Mouse (Mus musculus): ENCODE results near the gene Pbx3. TPM values are rescaled to one million over a fixed set of nuclear protein-coding genes. Genes with fewer than 3 reads are reported as not detected.

The Pbx3 gene
- polyA plus RNA-seq, 1 experiment from 2014 or later = 47.2 TPM

- ChIA-PET POLR2A (no interaction called here), CTCF (no interaction called here)
- no peak for DNase-seq (ENCODE audit: low read depth, low spot score)
- in situ Hi-C loops (cut with MboI; ENCODE audit: low pct_unique_long_range_greater_than_20kb) = no loop called here
- ATAC-seq = no peak
- no peak for TF ChIP-seq CTCF (IDR thresholded peaks at IDR 0.05)
- H3K27me3 ChIP-seq = no peaks in the 10 kb centered on the region
Observed at GRCm38 (mm10) chr2:34233271-34233670, 139.7 kb downstream of the Pbx3 start.

DNA sequence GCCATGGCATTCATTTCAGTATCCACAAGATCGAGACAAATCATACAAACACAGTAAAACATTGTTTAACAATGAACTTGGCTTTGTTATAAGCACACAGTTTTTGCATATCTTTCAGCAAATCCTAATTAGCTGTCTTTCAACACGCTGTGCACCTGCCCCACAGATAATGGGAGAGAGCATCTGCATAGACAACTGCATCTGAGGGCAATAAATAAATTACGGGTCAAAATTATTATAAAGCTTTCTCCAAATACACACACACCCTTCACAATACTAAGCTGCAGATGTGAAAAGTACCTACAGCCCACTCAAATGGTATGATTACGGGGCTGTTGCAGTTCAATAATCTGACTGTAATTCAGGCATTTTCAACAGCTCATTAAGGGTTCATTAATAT, 145.3 kb downstream of the Pbx3 start:
- ChIA-PET CTCF (interaction anchor here (1.1 kb wide), 1 partner anchor 36 kb away, joined by 3 read pairs; no protein-coding TSS in a partner anchor), POLR2A (interaction anchor here (0.6 kb wide), 1 partner anchor 11 kb away, joined by 5 read pairs; no protein-coding TSS in a partner anchor)
- ATAC-seq (no peak), DNase-seq (ENCODE audit: low read depth, low spot score) (no peak)
- in situ Hi-C loops (cut with MboI; ENCODE audit: low pct_unique_long_range_greater_than_20kb) = no loop called here
- no peak for TF ChIP-seq CTCF (IDR thresholded peaks at IDR 0.05)
- H3K27me3 ChIP-seq = no peaks in the 10 kb centered on the region

DNA sequence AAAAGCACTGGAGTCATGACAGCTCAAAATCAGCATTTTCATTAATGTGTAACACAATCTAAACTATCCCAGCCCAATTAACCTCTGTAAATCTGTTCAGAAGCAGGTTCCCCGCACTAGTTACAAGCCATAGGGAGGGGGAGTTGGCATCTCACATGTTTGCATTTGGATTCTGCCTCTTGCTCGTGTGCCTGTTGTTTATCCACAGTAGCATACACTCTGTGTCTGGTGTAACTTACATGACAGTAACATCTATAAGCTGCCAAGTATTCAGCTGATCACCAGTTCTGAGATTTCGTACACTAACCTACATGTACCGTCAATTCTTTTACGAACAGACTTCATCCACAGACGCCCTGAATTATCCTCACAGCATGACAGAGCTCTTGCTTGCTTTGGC, 147.5 kb downstream of the Pbx3 start:
- in situ Hi-C loops (cut with MboI; ENCODE audit: low pct_unique_long_range_greater_than_20kb) = no loop called here
- TF ChIP-seq CTCF (IDR thresholded peaks at IDR 0.05) = no peak
- CTCF ChIA-PET = interaction anchor here (0.8 to 2.9 kb wide), 3 partner anchors 9 to 19 kb away, joined by 3 to 7 read pairs (median 3); no protein-coding TSS in a partner anchor
- POLR2A ChIA-PET = no interaction called here
- DNase-seq (ENCODE audit: low read depth, low spot score) = no peak
- ATAC-seq = no peak
- no peaks in the 10 kb centered on the region for H3K27me3 ChIP-seq

DNA sequence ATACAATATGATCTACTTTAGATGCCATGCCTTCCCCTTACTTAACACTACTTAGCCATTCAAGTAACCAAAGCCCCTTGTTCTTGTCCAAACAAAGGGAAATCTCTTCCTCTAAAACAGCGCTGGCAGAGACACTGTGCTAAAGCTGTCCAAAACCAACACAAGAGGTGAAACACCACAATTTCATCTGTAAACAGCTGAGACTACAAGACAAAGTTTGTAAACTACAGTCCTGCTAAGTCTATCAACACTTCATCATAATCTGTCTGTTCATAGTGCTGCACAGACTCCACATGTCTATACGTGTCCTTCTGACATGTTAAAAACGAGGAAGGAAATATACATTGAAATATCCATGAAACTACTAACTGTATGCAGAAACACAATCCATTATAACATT, 151.5 kb downstream of the Pbx3 start:
- DNase-seq (ENCODE audit: low read depth, low spot score) = no peak
- no peak for TF ChIP-seq CTCF (IDR thresholded peaks at IDR 0.05)
- POLR2A ChIA-PET = no interaction called here

GRCm38 (mm10) chr2:34219150-34219549, 153.8 kb downstream of the Pbx3 start:
- ChIA-PET POLR2A (no interaction called here), CTCF (no interaction called here)
- H3K27me3 ChIP-seq = no peaks in the 10 kb centered on the region
- DNase-seq (ENCODE audit: low read depth, low spot score) = no peak
- ATAC-seq = no peak
- in situ Hi-C loops (cut with MboI; ENCODE audit: low pct_unique_long_range_greater_than_20kb) = no loop called here
- TF ChIP-seq CTCF (IDR thresholded peaks at IDR 0.05) = no peak

More for the DNA sequence above, 151.5 kb downstream of the Pbx3 start:
- in situ Hi-C loops (cut with MboI; ENCODE audit: low pct_unique_long_range_greater_than_20kb) = no loop called here
- no peaks in the 10 kb centered on the region for H3K27me3 ChIP-seq
- CTCF ChIA-PET = no interaction called here
- ATAC-seq = no peak

- CTCF ChIA-PET = no interaction called here
- TF ChIP-seq CTCF (IDR thresholded peaks at IDR 0.05) = no peak
- H3K27me3 ChIP-seq = no peaks in the 10 kb centered on the region
- no peak for ATAC-seq
- in situ Hi-C loops (cut with MboI; ENCODE audit: low pct_unique_long_range_greater_than_20kb) = no loop called here
- DNase-seq (ENCODE audit: low read depth, low spot score) = no peak
- POLR2A ChIA-PET = no interaction called here
Observed at GRCm38 (mm10) chr2:34217596-34217995, 155.3 kb downstream of the Pbx3 start.

DNA sequence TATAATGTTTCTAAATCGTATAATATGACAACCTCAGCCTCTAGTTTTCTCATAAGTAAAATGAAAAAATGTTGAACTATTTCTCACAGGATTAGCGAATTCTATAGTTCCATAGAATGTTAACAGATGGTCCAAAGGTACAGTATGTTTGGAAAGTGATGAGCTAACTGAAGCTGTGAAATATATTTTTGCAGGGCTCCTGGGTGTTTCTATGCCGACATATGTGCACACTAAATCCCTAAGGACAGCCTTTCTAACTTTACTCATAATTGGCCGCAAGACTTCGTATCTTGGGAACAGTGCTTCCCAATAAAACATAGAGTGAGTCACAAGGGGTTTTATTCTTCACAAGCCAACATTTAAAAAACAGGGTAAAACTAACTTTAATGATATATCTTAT, 157.4 kb downstream of the Pbx3 start:
- ChIA-PET CTCF (interaction anchor here (1.0 to 1.3 kb wide), 2 partner anchors 10 to 14 kb away, joined by 3 to 4 read pairs; no protein-coding TSS in a partner anchor), POLR2A (no interaction called here)
- H3K27me3 ChIP-seq = no peaks in the 10 kb centered on the region
- DNase-seq (ENCODE audit: low read depth, low spot score) = no peak
- in situ Hi-C loops (cut with MboI; ENCODE audit: low pct_unique_long_range_greater_than_20kb) = no loop called here
- no peak for TF ChIP-seq CTCF (IDR thresholded peaks at IDR 0.05)
- no peak for ATAC-seq

GRCm38 (mm10) chr2:34212418-34212817, 160.5 kb downstream of the Pbx3 start:
- CTCF ChIA-PET = interaction anchor here (1.3 to 2.4 kb wide), 2 partner anchors 14 to 26 kb away, joined by 3 to 6 read pairs; no protein-coding TSS in a partner anchor
- POLR2A ChIA-PET = no interaction called here
- DNase-seq (ENCODE audit: low read depth, low spot score) = no peak
- H3K27me3 ChIP-seq = no peaks in the 10 kb centered on the region
- ATAC-seq = no peak
- TF ChIP-seq CTCF (IDR thresholded peaks at IDR 0.05) = no peak
- in situ Hi-C loops (cut with MboI; ENCODE audit: low pct_unique_long_range_greater_than_20kb) = no loop called here

GRCm38 (mm10) chr2:34204797-34205196, 168.1 kb downstream of the Pbx3 start:
- TF ChIP-seq CTCF (IDR thresholded peaks at IDR 0.05) = no peak
- POLR2A ChIA-PET = no interaction called here
- DNase-seq (ENCODE audit: low read depth, low spot score) (no peak), ATAC-seq (no peak)
- H3K27me3 ChIP-seq = no peaks in the 10 kb centered on the region
- CTCF ChIA-PET = interaction anchor here (1.0 to 2.0 kb wide), 2 partner anchors 22 to 37 kb away, joined by 3 to 4 read pairs; no protein-coding TSS in a partner anchor
- in situ Hi-C loops (cut with MboI; ENCODE audit: low pct_unique_long_range_greater_than_20kb) = no loop called here

- H3K27me3 ChIP-seq = no peaks in the 10 kb centered on the region
- POLR2A ChIA-PET = no interaction called here
- CTCF ChIA-PET = interaction anchor here (1.0 to 2.0 kb wide), 2 partner anchors 22 to 36 kb away, joined by 3 to 4 read pairs; no protein-coding TSS in a partner anchor
- DNase-seq (ENCODE audit: low read depth, low spot score) (no peak), ATAC-seq (no peak)
- in situ Hi-C loops (cut with MboI; ENCODE audit: low pct_unique_long_range_greater_than_20kb) = no loop called here
- no peak for TF ChIP-seq CTCF (IDR thresholded peaks at IDR 0.05)
Observed at GRCm38 (mm10) chr2:34204325-34204724, 168.6 kb downstream of the Pbx3 start.

DNA sequence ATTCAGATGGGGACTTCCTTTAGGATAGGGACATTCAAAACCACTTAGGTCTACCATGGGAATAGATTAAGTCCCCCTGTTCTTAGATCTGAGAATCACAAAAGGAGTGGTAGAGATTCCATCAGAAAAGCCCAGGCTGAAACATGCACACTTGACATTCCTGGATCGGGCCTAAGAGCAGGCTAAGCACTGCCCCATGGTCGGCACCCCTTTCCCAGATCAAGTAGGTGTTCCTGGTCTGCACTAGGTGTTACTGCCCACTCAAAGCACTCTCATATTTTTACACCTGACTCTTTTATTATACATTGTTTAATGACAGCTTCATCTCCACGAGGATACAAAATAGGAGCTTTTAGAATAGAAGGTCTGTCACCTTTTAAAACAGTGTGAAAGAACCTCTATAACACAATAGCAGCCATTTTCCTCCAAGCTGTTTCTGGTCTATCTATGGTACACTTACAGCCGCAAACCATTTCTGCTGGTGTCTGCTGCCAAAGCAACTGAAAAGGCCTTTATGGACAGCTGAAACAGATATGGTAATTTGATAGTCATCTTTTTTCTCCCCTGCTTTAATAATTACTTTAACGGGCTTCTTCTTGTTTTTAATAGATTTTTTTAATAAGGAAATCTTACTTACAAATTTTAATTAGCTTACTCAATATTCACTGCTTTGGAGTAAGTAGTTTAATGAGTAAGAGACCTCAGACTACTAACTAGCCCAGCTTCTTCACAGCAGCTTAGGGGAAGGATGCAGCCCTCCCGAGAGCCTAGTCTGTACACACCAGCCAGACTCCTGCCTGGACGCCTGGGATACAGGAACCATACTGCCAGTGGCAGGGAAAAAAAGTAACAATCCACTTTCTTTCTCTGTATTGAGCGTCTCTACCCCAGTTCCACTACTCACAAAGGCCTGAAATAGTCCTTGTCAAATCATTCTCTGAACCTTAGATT, 178.8 kb downstream of the Pbx3 start:
- in situ Hi-C loops (cut with MboI; ENCODE audit: low pct_unique_long_range_greater_than_20kb) = no loop called here
- no peak for TF ChIP-seq CTCF (IDR thresholded peaks at IDR 0.05)
- H3K27me3 ChIP-seq = no peaks in the 10 kb centered on the region
- ChIA-PET CTCF (interaction anchor here (1.3 kb wide), 1 partner anchor 12 kb away, joined by 3 read pairs; no protein-coding TSS in a partner anchor), POLR2A (no interaction called here)
- DNase-seq (ENCODE audit: low read depth, low spot score) = no peak
- ATAC-seq = no peak

Measured in Patski (cell line).